Comparison of ENCODE assay signal across 8 mouse cellular contexts in the genomic region with DNA sequence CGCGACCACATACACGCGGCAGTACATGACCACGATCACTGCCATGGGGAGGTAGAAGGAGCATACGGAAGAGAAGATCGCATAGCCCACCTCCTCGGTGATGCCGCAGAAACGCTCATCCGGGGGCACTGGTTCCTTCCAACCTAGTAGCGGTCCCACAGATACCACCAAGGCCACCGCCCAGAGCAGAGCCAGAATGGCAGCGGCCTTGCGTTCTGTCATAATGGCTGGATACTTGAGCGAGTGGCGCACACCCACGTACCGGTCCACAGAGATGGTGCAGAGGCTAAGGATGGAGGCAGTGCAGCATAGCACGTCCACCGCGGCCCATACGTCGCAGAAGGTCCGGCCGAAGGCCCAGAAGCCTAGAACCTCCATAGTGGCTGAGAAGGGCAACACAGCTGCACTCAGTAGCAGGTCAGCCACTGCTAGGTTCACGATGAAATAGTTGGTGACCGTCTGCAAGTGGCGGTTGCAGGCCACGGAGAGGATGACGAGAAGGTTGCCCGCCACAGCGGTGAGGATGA. TPM values are rescaled to one million over a fixed set of nuclear protein-coding genes. Genes with fewer than 3 reads are reported as not detected.
DNase-seq lines count a peak whose midpoint lies in the region; ATAC-seq and TF ChIP-seq lines count a peak whose summit lies in the region.

No protein-coding gene starts in this region.

- DNase-seq in lung, adult 2 months = no peak
- no peak for DNase-seq in lung, adult 18-20 months
- peak; percentile 59 for DNase-seq in intestine, embryonic 14.5 days (ENCODE audit: low spot score)
- DNase-seq in cerebellum, postnatal 36 days = no peak
- no peak for DNase-seq in thymus, adult 18-20 months

- no peak overlapping the region for H3K9ac ChIP-seq in intestine, embryonic 14.5 days (ENCODE audit: low read length)
- no peak overlapping the region for H3K9ac ChIP-seq in neural tube, embryonic 14.5 days (replicated peaks; ENCODE audit: low read depth, low read length)

- peaks cover 82% of the 10 kb centered on the region for H3K27me3 ChIP-seq in intestine, embryonic 14.5 days (replicated peaks; ENCODE audit: control insufficient read depth, insufficient read depth, low read length)
- H3K27me3 ChIP-seq in neural tube, embryonic 14.5 days (ENCODE audit: control insufficient read depth, insufficient read depth, low read length) = peaks cover 51% of the 10 kb centered on the region

- 10% methylated on average over 33 of the region's 33 CpGs for WGBS in lung, adult 2 months
- WGBS in intestine, embryonic 14.5 days = 3% methylated on average over 31 of the region's 33 CpGs
- 3% methylated on average over 33 of the region's 33 CpGs for WGBS in neural tube, embryonic 14.5 days

- H3K36me3 ChIP-seq in intestine, embryonic 14.5 days (ENCODE audit: control insufficient read depth, insufficient read depth, low read length) = no peaks in the 10 kb centered on the region
- H3K36me3 ChIP-seq in neural tube, embryonic 14.5 days (ENCODE audit: control insufficient read depth, insufficient read depth, low read length) = no peaks in the 10 kb centered on the region

- TF ChIP-seq CTCF in lung, adult 2 months (IDR thresholded peaks at IDR 0.05; ENCODE audit: insufficient read depth, low read length) = no peak
- no peak for TF ChIP-seq CTCF in embryonic fibroblast, embryonic 13.5 days (IDR thresholded peaks at IDR 0.05; ENCODE audit: borderline replicate concordance, insufficient read depth, low read length)

- ATAC-seq in intestine, embryonic 14.5 days (replicated peaks; ENCODE audit: low FRiP score, low TSS enrichment, low read depth) = no peak
- ATAC-seq in neural tube, embryonic 14.5 days (ENCODE audit: low read depth) = peak; percentile 32; the same call in 1 of the 2 replicates
- ATAC-seq in erythroid progenitor cell, adult 5-6 weeks (replicated peaks; ENCODE audit: low FRiP score, poor library complexity, severe bottlenecking) = no peak

- H3K9me3 ChIP-seq in intestine, embryonic 14.5 days (ENCODE audit: control insufficient read depth, low read length) = no peaks in the 10 kb centered on the region
- no peaks in the 10 kb centered on the region for H3K9me3 ChIP-seq in neural tube, embryonic 14.5 days (ENCODE audit: control insufficient read depth, low read length)

- peak overlapping the region; percentile 73 for H3K4me2 ChIP-seq in intestine, embryonic 14.5 days (ENCODE audit: low read length)
- H3K4me2 ChIP-seq in neural tube, embryonic 14.5 days (ENCODE audit: low read depth, low read length) = peak overlapping the region; percentile 70; the same call in 1 of the 2 replicates

- no peak overlapping the region for H3K27ac ChIP-seq in embryonic fibroblast, embryonic 13.5 days (ENCODE audit: insufficient read depth, low read length)
- H3K27ac ChIP-seq in intestine, embryonic 14.5 days (ENCODE audit: low read depth) = no peak overlapping the region
- no peak overlapping the region for H3K27ac ChIP-seq in neural tube, embryonic 14.5 days (ENCODE audit: low read depth, low read length)

- TF ChIP-seq POLR2A in lung, adult 2 months (IDR thresholded peaks at IDR 0.05; ENCODE audit: borderline replicate concordance, extremely low read depth, low read depth, low read length) = no peak
- no peak for TF ChIP-seq POLR2A in embryonic fibroblast, embryonic 13.5 days (IDR thresholded peaks at IDR 0.05; ENCODE audit: low read depth, low read length)

- peak overlapping the region; percentile 6 for H3K4me3 ChIP-seq in lung, adult 2 months (replicated peaks; ENCODE audit: extremely low read depth, low read depth, low read length)
- H3K4me3 ChIP-seq in embryonic fibroblast, embryonic 13.5 days (ENCODE audit: insufficient read depth, low read length) = peak overlapping the region; percentile 39
- H3K4me3 ChIP-seq in intestine, embryonic 14.5 days (ENCODE audit: low read depth, low read length) = peak overlapping the region; percentile 43
- H3K4me3 ChIP-seq in neural tube, embryonic 14.5 days (ENCODE audit: low read depth, low read length) = peak overlapping the region; percentile 37

- H3K4me1 ChIP-seq in lung, adult 2 months (ENCODE audit: control insufficient read depth, insufficient read depth, low read length) = 0 out of 2 replicates have a peak, but pooled peaks cover 2% of the 10 kb centered on the region
- peaks cover 7% of the 10 kb centered on the region for H3K4me1 ChIP-seq in embryonic fibroblast, embryonic 13.5 days (ENCODE audit: control insufficient read depth, insufficient read depth, low read length)
- peaks cover 10% of the 10 kb centered on the region; the same call in 1 of the 2 replicates for H3K4me1 ChIP-seq in intestine, embryonic 14.5 days (replicated peaks; ENCODE audit: control insufficient read depth, insufficient read depth, low read length)
- H3K4me1 ChIP-seq in neural tube, embryonic 14.5 days (ENCODE audit: control insufficient read depth, insufficient read depth, low read length) = peaks cover 9% of the 10 kb centered on the region; the same call in 1 of the 2 replicates

RNA-seq across cellular contexts. Expression of gene Adra1d, which starts 0.7 kb away (rescaled TPM):
- polyA plus RNA-seq in lung, adult 2 months (2012; rRNA removed) = 5.9 and 7.6 TPM in 2 replicates
- 9.2 and 10.5 TPM in 2 replicates for polyA plus RNA-seq in embryonic fibroblast, embryonic 13.5 days (2011; ENCODE audit: insufficient read length, low read depth, missing spikeins)
- polyA plus RNA-seq in intestine, embryonic 14.5 days (2014; fragmentation: Nextera tagmentation; extraction: Ambion mirVana) = 0.09 and 0.27 TPM in 2 replicates
- 0.17 and 0.18 TPM in 2 replicates for polyA plus RNA-seq in neural tube, embryonic 14.5 days (2014; fragmentation: Nextera tagmentation; extraction: Ambion mirVana)
- total RNA-seq in erythroid progenitor cell, adult 5-6 weeks (2015; ENCODE audit: low replicate concordance) = not detected in 2 replicates
- total RNA-seq in erythroid progenitor cell, adult 5-6 weeks (2017; ENCODE audit: low replicate concordance) = not detected in 2 replicates
